ENCODE assay signal across 23 mouse cellular contexts in genomic region chr1:170485119-170485518, GRCm38 (mm10).
A peak's percentile ranks its signal among the peaks of the same experiment; 100 is the strongest.
DNase-seq lines count a peak whose midpoint lies in the region; ATAC-seq lines count a peak whose summit lies in the region.
"Had no signal": no experiment of that assay in that cellular context is flagged by ENCODE, and none has a peak within 500 bp of the region (broad histone marks: within the 10 kb centered on the region; RNA-seq: fewer than 3 reads in every experiment).

No protein-coding gene starts in this region.

- H3K9ac ChIP-seq in kidney, embryonic 15.5 days: no peak overlapping the region
- H3K9ac ChIP-seq in midbrain, embryonic 12.5 days (replicated peaks): no peak overlapping the region
- H3K9ac ChIP-seq in midbrain, embryonic 13.5 days (replicated peaks): no peak overlapping the region
- H3K9ac ChIP-seq in neural tube, embryonic 15.5 days (replicated peaks): no peak overlapping the region
- H3K9ac ChIP-seq: heart, embryonic 12.5 days; limb, embryonic 13.5 days; liver, embryonic 12.5 days had no signal

- no peak for DNase-seq in heart, embryonic 10.5 days (ENCODE audit: low spot score)
- no peak for DNase-seq in heart, postnatal 4 days
- DNase-seq in kidney, adult 18-20 months: no peak
- DNase-seq in layer of hippocampus, postnatal 25 days (ENCODE audit: extremely low spot score in 1 of 2, low spot score in 1 of 2): no peak
- DNase-seq: adrenal gland, adult 2 months; cerebellum, adult 11-12 months; cerebellum, postnatal 14 days; gastrocnemius, postnatal 10 days; heart, postnatal 14 days; kidney, postnatal 14 days; lung, adult 2 months; lung, postnatal 4 days; thymus, adult 2 months had no signal

- no peak overlapping the region for H3K4me3 ChIP-seq in heart, embryonic 10.5 days
- H3K4me3 ChIP-seq in kidney, embryonic 15.5 days (replicated peaks): no peak overlapping the region
- H3K4me3 ChIP-seq in midbrain, embryonic 12.5 days: no peak overlapping the region
- no peak overlapping the region for H3K4me3 ChIP-seq in midbrain, embryonic 13.5 days (replicated peaks)
- H3K4me3 ChIP-seq in neural tube, embryonic 15.5 days (replicated peaks): no peak overlapping the region
- H3K4me3 ChIP-seq: heart, embryonic 12.5 days; limb, embryonic 13.5 days; liver, embryonic 12.5 days had no signal

- peak overlapping the region; percentile 37 for H3K27ac ChIP-seq in heart, embryonic 10.5 days
- H3K27ac ChIP-seq in kidney, embryonic 15.5 days: no peak overlapping the region
- H3K27ac ChIP-seq in midbrain, embryonic 12.5 days (replicated peaks): peak overlapping the region; percentile 30; the same call in 1 of the 2 replicates
- H3K27ac ChIP-seq in midbrain, embryonic 13.5 days: no peak overlapping the region; the same call in 1 of the 2 replicates
- 0 out of 2 replicates have a peak overlapping the region, but pooled peaks have one; percentile 15 for H3K27ac ChIP-seq in neural tube, embryonic 15.5 days (replicated peaks)
- H3K27ac ChIP-seq: limb, embryonic 13.5 days; liver, embryonic 12.5 days had no signal

- ATAC-seq in kidney, embryonic 15.5 days (replicated peaks; ENCODE audit: low FRiP score): peak; percentile 29; the same call in 1 of the 2 replicates
- no peak for ATAC-seq in midbrain, embryonic 12.5 days (ENCODE audit: low FRiP score, low read depth)
- ATAC-seq in midbrain, embryonic 13.5 days: no peak
- no peak for ATAC-seq in neural tube, embryonic 15.5 days (ENCODE audit: low FRiP score)
- ATAC-seq: forebrain, embryonic 16.5 days; intestine, postnatal 0 days; liver, embryonic 12.5 days; Patski had no signal

- H3K4me1 ChIP-seq in heart, embryonic 10.5 days: peaks cover 65% of the 10 kb centered on the region
- H3K4me1 ChIP-seq in kidney, embryonic 15.5 days: peaks cover 29% of the 10 kb centered on the region
- H3K4me1 ChIP-seq in midbrain, embryonic 12.5 days: peaks cover 19% of the 10 kb centered on the region
- 0 out of 2 replicates have a peak, but pooled peaks cover 8% of the 10 kb centered on the region for H3K4me1 ChIP-seq in midbrain, embryonic 13.5 days (replicated peaks)
- 0 out of 2 replicates have a peak, but pooled peaks cover 14% of the 10 kb centered on the region for H3K4me1 ChIP-seq in neural tube, embryonic 15.5 days

- no peaks in the 10 kb centered on the region for H3K36me3 ChIP-seq in heart, embryonic 10.5 days
- no peaks in the 10 kb centered on the region for H3K36me3 ChIP-seq in kidney, embryonic 15.5 days
- H3K36me3 ChIP-seq in midbrain, embryonic 12.5 days: no peaks in the 10 kb centered on the region
- no peaks in the 10 kb centered on the region for H3K36me3 ChIP-seq in midbrain, embryonic 13.5 days
- no peaks in the 10 kb centered on the region for H3K36me3 ChIP-seq in neural tube, embryonic 15.5 days
- H3K36me3 ChIP-seq: heart, embryonic 12.5 days; limb, embryonic 13.5 days; liver, embryonic 12.5 days had no signal

- H3K9me3 ChIP-seq in heart, embryonic 10.5 days: no peaks in the 10 kb centered on the region
- no peaks in the 10 kb centered on the region for H3K9me3 ChIP-seq in kidney, embryonic 15.5 days (replicated peaks)
- H3K9me3 ChIP-seq in midbrain, embryonic 12.5 days: no peaks in the 10 kb centered on the region
- H3K9me3 ChIP-seq in midbrain, embryonic 13.5 days: no peaks in the 10 kb centered on the region
- no peaks in the 10 kb centered on the region for H3K9me3 ChIP-seq in neural tube, embryonic 15.5 days (replicated peaks)
- H3K9me3 ChIP-seq: heart, embryonic 12.5 days; limb, embryonic 13.5 days; liver, embryonic 12.5 days had no signal

- H3K27me3 ChIP-seq in heart, embryonic 10.5 days (ENCODE audit: insufficient read depth, poor library complexity, severe bottlenecking): no peaks in the 10 kb centered on the region
- no peaks in the 10 kb centered on the region for H3K27me3 ChIP-seq in kidney, embryonic 15.5 days
- H3K27me3 ChIP-seq in midbrain, embryonic 12.5 days: peaks cover 11% of the 10 kb centered on the region
- no peaks in the 10 kb centered on the region; the same call in 1 of the 2 replicates for H3K27me3 ChIP-seq in midbrain, embryonic 13.5 days
- no peaks in the 10 kb centered on the region for H3K27me3 ChIP-seq in neural tube, embryonic 15.5 days (replicated peaks)
- H3K27me3 ChIP-seq: heart, embryonic 12.5 days; limb, embryonic 13.5 days; liver, embryonic 12.5 days; Patski had no signal

- WGBS in heart, embryonic 10.5 days: 4% methylated on average over 4 of the region's 4 CpGs
- 35% methylated on average over 4 of the region's 4 CpGs for WGBS in kidney, embryonic 15.5 days
- whole genome bisulfite sequencing in midbrain, embryonic 12.5 days: 43% methylated on average over 4 of the region's 4 CpGs
- 36% methylated on average over 4 of the region's 4 CpGs for WGBS in midbrain, embryonic 13.5 days
- WGBS in neural tube, embryonic 15.5 days: 41% methylated on average over 4 of the region's 4 CpGs

- no peak overlapping the region for H3K4me2 ChIP-seq in kidney, embryonic 15.5 days
- no peak overlapping the region for H3K4me2 ChIP-seq in midbrain, embryonic 12.5 days (replicated peaks)
- no peak overlapping the region for H3K4me2 ChIP-seq in midbrain, embryonic 13.5 days (replicated peaks)
- no peak overlapping the region for H3K4me2 ChIP-seq in neural tube, embryonic 15.5 days
- H3K4me2 ChIP-seq: heart, embryonic 12.5 days; limb, embryonic 13.5 days; liver, embryonic 12.5 days had no signal

Comparison
In these comparisons a context has a peak if more than half of its experiments do, and no peak if none do; other contexts are left out.
1. H3K27ac ChIP-seq: peak in heart, embryonic 10.5 days (single experiment), midbrain, embryonic 12.5 days (single experiment) and neural tube, embryonic 15.5 days (single experiment); none in kidney, embryonic 15.5 days (single experiment) and midbrain, embryonic 13.5 days (single experiment).